Mouse (Mus musculus) retina, adult 2 months (tissue): ENCODE measurements around the gene Gm8922.
"Not testable (repeated sequence)": the region's sequence is repeated elsewhere in the genome, so short reads cannot be mapped to it uniquely, and the experiment has no call there.

ENCODE experiments used
- DNase-seq: peaks from one replicate; pipeline ENCODE4 v3.0.0-alpha.2; 2012; ENCODE audit warnings: low read depth, low spot score

Gm8922 gene

GRCm38 (mm10) chr5:11681659-11682058 lies at the start of gene Gm8922:
TSS of gene Gm8922 (plus strand) at chr5:11681959.
- not testable (repeated sequence) for DNase-seq
